Mouse (Mus musculus) liver, postnatal 0 days (tissue): ENCODE results near the gene Rnf144b.
A peak's percentile ranks its signal among the peaks of the same experiment; 100 is the strongest.

Experiments used
- CTCF ChIP-seq: sonication (generic); IDR thresholded peaks from 2 replicates; pipeline ENCODE4 v1.5.1; 2016; ENCODE audit warnings: antibody characterized with exemption, low read depth
- EP300 ChIP-seq: IDR thresholded peaks from 2 replicates; pipeline ENCODE4 v1.6.1; 2016; ENCODE audit warnings: antibody characterized with exemption, low read depth, mild to moderate bottlenecking

- TF ChIP-seq CTCF (no peak), EP300 (peak; percentile 79)
Measured at GRCm38 (mm10) chr13:47250615-47251014, 128.2 kb downstream of the Rnf144b start.
